Mouse (Mus musculus) CH12.LX (cell line): ENCODE data around the gene Med19.

Source experiments
- CTCF ChIP-seq, 2 experiments: IDR thresholded peaks in 1 of 2; conservative IDR thresholded peaks in 1 of 2; 2 replicates each; pipeline ENCODE4 v1.5.1; 2011 to 2012; ENCODE audit warnings: low read depth in 2 of 2, low read length in 2 of 2, improper control_type of control experiment in 1 of 2, inconsistent platforms in 1 of 2, mild to moderate bottlenecking in 1 of 2, moderate library complexity in 1 of 2
- EP300 ChIP-seq: IDR thresholded peaks from 2 replicates; pipeline ENCODE4 v1.6.1; 2011; ENCODE audit warnings: low read length, improper control_type of control experiment
- MEF2A ChIP-seq: IDR thresholded peaks from 2 replicates; pipeline ENCODE4 v1.6.1; 2014; ENCODE audit warnings: low read depth, mild to moderate bottlenecking, inconsistent platforms, low read length, improper control_type of control experiment, borderline replicate concordance
- MXI1 ChIP-seq: IDR thresholded peaks from 2 replicates; pipeline ENCODE4 v1.6.1; 2011; ENCODE audit warnings: mild to moderate bottlenecking, low read depth, low read length, improper control_type of control experiment
- POLR2A ChIP-seq: IDR thresholded peaks from 2 replicates; pipeline ENCODE4 v1.6.1; 2011; ENCODE audit warnings: low read depth, mild to moderate bottlenecking, improper control_type of control experiment, low read length
- POLR2AphosphoS2 ChIP-seq: IDR thresholded peaks from 2 replicates; pipeline ENCODE4 v1.6.1; 2011; ENCODE audit warnings: low read depth, low read length, improper control_type of control experiment
- SMC3 ChIP-seq: IDR thresholded peaks from 2 replicates; pipeline ENCODE4 v1.6.1; 2011; ENCODE audit warnings: low read depth, low read length, improper control_type of control experiment
- USF2 ChIP-seq: conservative IDR thresholded peaks from 2 replicates; pipeline ENCODE4 v1.6.1; 2011; ENCODE audit warnings: low read depth, low read length, improper control_type of control experiment
- ZNF384 ChIP-seq: IDR thresholded peaks from 2 replicates; pipeline ENCODE4 v1.6.1; 2012; ENCODE audit warnings: low read depth, low read length, improper control_type of control experiment, inconsistent platforms

- peak; percentile 79 for TF ChIP-seq ZNF384
- TF ChIP-seq EP300, result no peak
- TF ChIP-seq POLR2A, result no peak
- TF ChIP-seq MXI1, result no peak
- no peak for TF ChIP-seq CTCF (conservative IDR thresholded peaks at IDR 0.05 in 1 of 2, IDR thresholded peaks at IDR 0.05 in 1 of 2; ENCODE audit: low read depth in 2 of 2, low read length in 2 of 2)
- no peak for TF ChIP-seq SMC3
- TF ChIP-seq USF2, result no peak
- TF ChIP-seq POLR2AphosphoS2, result no peak
- no peak for TF ChIP-seq MEF2A
Measured at GRCm38 (mm10) chr2:84711898-84712297, 33.7 kb downstream of the Med19 start.
